Mouse (Mus musculus): ENCODE results near the gene Ifi206. TPM values are rescaled to one million over a fixed set of nuclear protein-coding genes. Genes with fewer than 3 reads are reported as not detected.

Gene Ifi206
- polyA plus RNA-seq, 1 experiment from 2014 or later, result not detected

DNA sequence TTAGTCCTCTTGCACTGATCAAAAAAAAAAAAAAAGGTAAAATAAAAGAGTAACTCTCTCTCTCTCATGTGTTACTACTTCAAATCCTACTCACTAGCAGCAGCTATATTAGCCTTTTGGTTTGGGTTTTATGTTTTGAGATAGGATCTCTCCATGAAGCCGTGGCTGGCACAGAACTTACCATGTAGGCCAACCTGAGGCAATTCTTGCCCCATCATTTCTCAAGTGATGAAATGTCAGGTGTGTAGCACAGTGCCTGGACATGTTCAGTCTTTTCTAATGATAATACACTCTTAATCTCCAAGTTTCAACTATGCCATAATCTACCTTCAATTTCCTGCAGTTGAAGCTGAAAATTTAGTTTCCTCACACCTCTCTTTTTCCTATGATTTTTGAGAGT is 47.8 kb downstream of the Ifi206 start:
- no peaks in the 10 kb centered on the region for H3K27me3 ChIP-seq
- H3K4me3 ChIP-seq, result no peak overlapping the region
- no peaks in the 10 kb centered on the region for H3K36me3 ChIP-seq
- H3K9me3 ChIP-seq (replicated peaks), result no peaks in the 10 kb centered on the region
- H3K4me1 ChIP-seq, result no peaks in the 10 kb centered on the region
- H3K9ac ChIP-seq, result no peak overlapping the region
- no peak overlapping the region for H3K4me2 ChIP-seq (replicated peaks)
- no peak for ATAC-seq (ENCODE audit: low FRiP score)
- no peak overlapping the region for H3K27ac ChIP-seq
- 87% methylated on average over 1 of the region's 1 CpGs for WGBS

DNA sequence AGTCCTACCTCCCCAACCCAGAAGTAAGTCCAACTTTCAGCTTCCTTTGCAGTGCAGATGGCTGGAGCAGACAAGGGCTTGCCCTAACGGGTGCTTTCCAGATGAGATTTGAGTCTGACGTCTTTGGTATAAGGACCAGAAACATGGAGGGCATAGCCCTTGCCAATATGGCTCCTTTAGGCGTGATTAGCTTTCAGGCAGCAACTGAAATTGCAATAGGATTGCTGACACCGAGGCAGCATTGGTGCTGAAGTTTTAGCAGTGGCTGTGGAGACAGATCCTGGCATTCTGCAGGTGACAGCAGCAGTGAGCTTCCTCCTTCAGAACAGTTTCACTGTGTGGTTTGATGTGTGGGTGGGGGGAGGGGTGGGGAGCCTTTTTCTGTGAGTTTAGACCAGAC is 49.6 kb downstream of the Ifi206 start:
- WGBS, result 78% methylated on average over 4 of the region's 4 CpGs
- no peak overlapping the region for H3K4me2 ChIP-seq (replicated peaks)
- no peak overlapping the region for H3K4me3 ChIP-seq
- no peaks in the 10 kb centered on the region for H3K36me3 ChIP-seq
- no peak overlapping the region for H3K9ac ChIP-seq
- H3K4me1 ChIP-seq, result no peaks in the 10 kb centered on the region
- no peak for ATAC-seq (ENCODE audit: low FRiP score)
- H3K27ac ChIP-seq, result no peak overlapping the region
- no peaks in the 10 kb centered on the region for H3K9me3 ChIP-seq (replicated peaks)
- H3K27me3 ChIP-seq, result no peaks in the 10 kb centered on the region

DNA sequence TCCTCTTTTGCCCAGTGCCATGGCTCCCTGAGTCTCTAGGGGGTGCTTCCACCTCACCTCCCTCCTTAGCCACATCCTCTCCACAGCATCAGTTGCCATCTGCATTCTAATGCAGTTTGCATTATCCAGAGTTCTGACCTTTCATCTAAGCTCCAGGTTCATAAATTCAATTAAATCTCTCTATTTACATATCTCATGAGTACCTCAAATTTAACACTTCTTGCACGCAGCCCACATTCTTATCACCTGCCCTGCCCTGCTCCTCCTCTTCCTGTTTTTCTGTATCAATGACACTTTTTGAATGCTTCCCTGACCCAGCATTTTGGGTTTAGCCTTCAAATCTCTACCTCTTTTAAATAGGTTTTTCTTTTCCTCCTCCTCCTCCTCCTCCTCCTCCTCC is 50.2 kb downstream of the Ifi206 start:
- Histone ChIP-seq H3K36me3 (no peaks in the 10 kb centered on the region), H3K9ac (no peak overlapping the region), H3K27ac (no peak overlapping the region), H3K27me3 (no peaks in the 10 kb centered on the region), H3K4me1 (no peaks in the 10 kb centered on the region), H3K4me3 (no peak overlapping the region), H3K4me2 (replicated peaks) (no peak overlapping the region), H3K9me3 (replicated peaks) (no peaks in the 10 kb centered on the region)
- no peak for ATAC-seq (ENCODE audit: low FRiP score)
- 95% methylated on average over 1 of the region's 1 CpGs for WGBS

GRCm38 (mm10) chr1:173437161-173437953 is 53.5 kb downstream of the Ifi206 start:
- no peak for ATAC-seq (ENCODE audit: low FRiP score)
- H3K27me3 ChIP-seq, result no peaks in the 10 kb centered on the region
- H3K27ac ChIP-seq, result no peak overlapping the region
- H3K9ac ChIP-seq, result no peak overlapping the region
- H3K36me3 ChIP-seq, result no peaks in the 10 kb centered on the region
- H3K4me2 ChIP-seq (replicated peaks), result no peak overlapping the region
- H3K4me3 ChIP-seq, result no peak overlapping the region
- no peaks in the 10 kb centered on the region for H3K4me1 ChIP-seq
- WGBS, result 85% methylated on average over 6 of the region's 6 CpGs
- no peaks in the 10 kb centered on the region for H3K9me3 ChIP-seq (replicated peaks)

DNA sequence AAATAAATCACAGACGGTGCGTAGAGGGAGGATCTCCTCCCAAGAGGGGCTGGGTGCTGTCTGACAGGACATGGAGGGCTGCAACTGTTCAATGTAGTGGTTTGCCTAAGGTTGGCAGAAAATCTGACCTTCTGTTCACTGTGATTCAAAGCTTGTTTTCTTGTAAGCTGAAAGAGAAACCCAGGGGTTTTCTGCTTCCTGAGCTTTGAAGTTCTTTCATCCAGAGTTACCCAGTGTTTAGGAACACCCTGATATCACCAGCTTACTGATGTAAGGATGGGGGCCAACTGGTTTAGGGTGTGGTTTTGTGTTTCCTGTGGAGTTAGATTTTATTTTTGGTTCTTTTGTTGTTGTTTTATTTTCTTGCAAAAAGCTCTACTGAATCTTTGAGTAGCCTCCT is 58.4 kb downstream of the Ifi206 start:
- H3K4me2 ChIP-seq (replicated peaks), result no peak overlapping the region
- no peaks in the 10 kb centered on the region for H3K27me3 ChIP-seq
- H3K9me3 ChIP-seq (replicated peaks), result no peaks in the 10 kb centered on the region
- no peaks in the 10 kb centered on the region for H3K4me1 ChIP-seq
- no peak overlapping the region for H3K4me3 ChIP-seq
- no peak overlapping the region for H3K27ac ChIP-seq
- no peak for ATAC-seq (ENCODE audit: low FRiP score)
- no peak overlapping the region for H3K9ac ChIP-seq
- no peaks in the 10 kb centered on the region for H3K36me3 ChIP-seq
- 84% methylated on average over 2 of the region's 2 CpGs for WGBS

GRCm38 (mm10) chr1:173429995-173430699 is 60.7 kb downstream of the Ifi206 start:
- H3K4me3 ChIP-seq, result no peak overlapping the region
- H3K36me3 ChIP-seq, result no peaks in the 10 kb centered on the region
- H3K27ac ChIP-seq, result no peak overlapping the region
- WGBS, result 89% methylated on average over 5 of the region's 5 CpGs
- no peaks in the 10 kb centered on the region for H3K4me1 ChIP-seq
- H3K4me2 ChIP-seq (replicated peaks), result no peak overlapping the region
- H3K9me3 ChIP-seq (replicated peaks), result no peaks in the 10 kb centered on the region
- H3K27me3 ChIP-seq, result no peaks in the 10 kb centered on the region
- H3K9ac ChIP-seq, result no peak overlapping the region
- no peak for ATAC-seq (ENCODE audit: low FRiP score)

DNA sequence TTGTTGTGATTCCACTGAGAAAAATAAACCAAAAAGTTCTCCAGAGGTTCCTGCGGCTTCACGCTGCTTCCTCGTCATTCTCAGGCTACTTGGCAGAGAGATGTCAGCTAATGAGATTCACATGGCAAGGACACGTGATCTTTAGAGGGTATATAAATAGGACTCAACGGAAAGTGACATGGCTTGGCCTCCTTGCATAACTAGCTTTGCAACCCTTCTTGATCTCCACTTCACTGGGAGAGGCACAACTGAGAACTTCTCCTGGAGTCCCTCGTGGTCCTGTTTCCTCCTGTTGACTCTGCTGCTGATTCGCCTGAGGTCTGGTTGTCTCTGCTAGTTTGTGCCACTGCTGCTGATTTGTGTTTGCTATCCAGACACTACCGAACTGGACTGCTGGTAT is 63.5 kb downstream of the Ifi206 start:
- no peaks in the 10 kb centered on the region for H3K9me3 ChIP-seq (replicated peaks)
- no peak for ATAC-seq (ENCODE audit: low FRiP score)
- H3K27ac ChIP-seq, result no peak overlapping the region
- H3K9ac ChIP-seq, result no peak overlapping the region
- no peaks in the 10 kb centered on the region for H3K4me1 ChIP-seq
- H3K4me2 ChIP-seq (replicated peaks), result no peak overlapping the region
- H3K4me3 ChIP-seq, result no peak overlapping the region
- no peaks in the 10 kb centered on the region for H3K36me3 ChIP-seq
- 79% methylated on average over 8 of the region's 8 CpGs for WGBS
- H3K27me3 ChIP-seq, result no peaks in the 10 kb centered on the region

- Histone ChIP-seq H3K4me3 (no peak overlapping the region), H3K27me3 (no peaks in the 10 kb centered on the region), H3K9me3 (replicated peaks) (no peaks in the 10 kb centered on the region), H3K9ac (no peak overlapping the region), H3K4me2 (replicated peaks) (no peak overlapping the region), H3K36me3 (no peaks in the 10 kb centered on the region), H3K27ac (no peak overlapping the region), H3K4me1 (no peaks in the 10 kb centered on the region)
- 83% methylated on average over 2 of the region's 2 CpGs for WGBS
- no peak for ATAC-seq (ENCODE audit: low FRiP score)
Measured at GRCm38 (mm10) chr1:173426345-173426744, 64.5 kb downstream of the Ifi206 start.

DNA sequence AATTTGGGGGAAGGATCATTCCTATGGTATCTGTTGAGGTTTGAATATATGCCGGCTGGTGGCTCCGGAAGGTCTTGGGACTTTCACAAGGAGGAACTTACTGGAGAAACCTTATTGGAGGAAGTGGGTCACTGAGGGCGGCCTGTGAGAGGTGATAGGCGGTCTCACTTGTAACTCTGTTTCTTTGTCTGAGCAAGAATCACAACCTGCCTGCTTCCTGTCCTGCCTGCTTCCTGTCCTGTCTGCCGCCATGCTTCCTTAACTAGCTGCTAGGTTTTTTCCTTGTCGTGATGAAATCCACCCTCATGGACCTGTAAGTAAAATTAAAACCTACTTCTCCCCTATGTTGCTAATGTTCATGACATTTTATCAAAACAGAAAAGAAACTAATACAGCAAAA is 70.5 kb downstream of the Ifi206 start:
- no peaks in the 10 kb centered on the region for H3K27me3 ChIP-seq
- 92% methylated on average over 6 of the region's 6 CpGs for WGBS
- no peak overlapping the region for H3K9ac ChIP-seq
- no peak overlapping the region for H3K27ac ChIP-seq
- no peak overlapping the region for H3K4me3 ChIP-seq
- H3K9me3 ChIP-seq (replicated peaks), result no peaks in the 10 kb centered on the region
- no peak for ATAC-seq (ENCODE audit: low FRiP score)
- no peak overlapping the region for H3K4me2 ChIP-seq (replicated peaks)
- no peaks in the 10 kb centered on the region for H3K4me1 ChIP-seq
- H3K36me3 ChIP-seq, result no peaks in the 10 kb centered on the region

DNA sequence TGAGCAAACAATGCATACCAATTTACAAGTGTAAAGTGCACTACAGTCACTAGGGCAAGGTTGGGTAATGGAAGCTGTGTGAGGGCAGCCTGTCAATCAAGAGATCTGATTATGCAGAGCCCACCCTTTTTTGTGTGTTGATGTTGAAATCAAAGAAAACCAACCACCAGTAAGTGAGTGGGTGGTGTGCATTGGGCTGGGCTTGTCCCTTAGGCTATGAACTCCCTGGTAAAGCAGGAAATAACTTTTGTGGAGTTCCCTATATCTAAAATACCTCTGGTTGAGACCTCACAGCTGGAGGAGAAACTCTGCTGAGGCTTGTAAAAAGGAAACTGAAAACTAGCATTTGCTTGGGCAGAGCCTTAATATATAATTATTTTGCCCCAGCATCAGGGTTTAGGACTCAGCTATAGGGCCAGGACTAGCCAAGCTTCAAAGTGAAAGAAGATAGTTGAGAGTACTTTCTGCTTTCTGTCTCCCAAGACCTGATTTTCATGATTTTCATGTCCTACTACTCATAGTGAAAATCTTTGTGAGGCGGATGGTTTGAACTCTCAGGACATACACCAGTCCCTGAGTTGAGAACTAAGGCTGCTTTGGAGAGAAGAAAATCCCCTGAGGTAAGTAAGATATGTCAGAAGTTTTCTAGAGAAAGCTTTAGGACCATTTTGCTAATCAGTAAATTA is 71.8 kb downstream of the Ifi206 start:
- H3K9me3 ChIP-seq (replicated peaks), result no peaks in the 10 kb centered on the region
- no peak overlapping the region for H3K4me2 ChIP-seq (replicated peaks)
- H3K27me3 ChIP-seq, result no peaks in the 10 kb centered on the region
- no peaks in the 10 kb centered on the region for H3K36me3 ChIP-seq
- WGBS, result 84% methylated on average over 1 of the region's 1 CpGs
- no peak overlapping the region for H3K9ac ChIP-seq
- H3K4me1 ChIP-seq, result no peaks in the 10 kb centered on the region
- no peak for ATAC-seq (ENCODE audit: low FRiP score)
- no peak overlapping the region for H3K4me3 ChIP-seq
- H3K27ac ChIP-seq, result no peak overlapping the region

DNA sequence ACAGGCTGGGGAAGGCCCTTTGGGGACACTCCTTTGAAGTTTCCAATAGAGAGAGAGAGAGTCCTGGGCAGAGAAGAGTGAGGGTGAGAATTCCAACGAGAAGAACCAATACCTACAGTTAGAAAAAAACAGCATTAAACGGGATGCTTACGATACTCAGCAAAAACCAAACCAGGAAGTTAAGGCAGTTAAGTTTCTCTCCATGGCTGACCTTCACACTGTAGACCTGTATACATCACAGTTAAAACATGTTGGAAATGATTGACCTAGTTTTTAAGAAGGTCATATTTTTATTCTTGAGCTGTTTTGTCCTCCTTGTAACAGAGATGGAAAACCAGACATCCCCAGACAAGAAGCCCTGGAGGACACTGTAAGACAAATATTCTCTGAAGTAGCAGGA is 72.3 kb downstream of the Ifi206 start:
- WGBS, result 83% methylated on average over 3 of the region's 3 CpGs
- H3K36me3 ChIP-seq, result no peaks in the 10 kb centered on the region
- no peak overlapping the region for H3K9ac ChIP-seq
- no peak for ATAC-seq (ENCODE audit: low FRiP score)
- H3K9me3 ChIP-seq (replicated peaks), result no peaks in the 10 kb centered on the region
- no peak overlapping the region for H3K27ac ChIP-seq
- H3K4me1 ChIP-seq, result no peaks in the 10 kb centered on the region
- no peaks in the 10 kb centered on the region for H3K27me3 ChIP-seq
- H3K4me3 ChIP-seq, result no peak overlapping the region
- no peak overlapping the region for H3K4me2 ChIP-seq (replicated peaks)

Measured in hindbrain, embryonic 12.5 days (tissue).